Mouse (Mus musculus) testis, adult 2 months (tissue): ENCODE measurements around the gene Hist1h2ab.
"Not testable (repeated sequence)": the region's sequence is repeated elsewhere in the genome, so short reads cannot be mapped to it uniquely, and the experiment has no call there.

Source experiments
- CTCF ChIP-seq: fragments of 200-500 bp; IDR thresholded peaks from 2 replicates; pipeline ENCODE4 v1.5.1; 2012; ENCODE audit warnings: low read depth, mild to moderate bottlenecking, inconsistent platforms, low read length, moderate library complexity; ENCODE audit not compliant: control insufficient read depth, insufficient read depth, insufficient replicate concordance
- POLR2A ChIP-seq: fragments of 200-500 bp; IDR thresholded peaks from 2 replicates; pipeline ENCODE4 v1.6.1; 2012; ENCODE audit warnings: low read depth, mild to moderate bottlenecking, inconsistent platforms, low read length, moderate library complexity; ENCODE audit not compliant: control insufficient read depth

GRCm38 (mm10) chr13:23702801-23703200, 48.1 kb upstream of the Hist1h2ab start:
- TF ChIP-seq CTCF, POLR2A: not testable (repeated sequence)
